Mouse (Mus musculus) liver, adult 2 months (tissue): Measurements from ENCODE around the gene Ifrd1.
A peak's percentile ranks its signal among the peaks of the same experiment; 100 is the strongest.

Source experiments
- CTCF ChIP-seq: fragments of 200-500 bp; IDR thresholded peaks from 2 replicates; pipeline ENCODE4 v1.5.1; 2011; ENCODE audit warnings: low read depth, low read length, control low read depth
- POLR2A ChIP-seq: fragments of 200-500 bp; IDR thresholded peaks from 2 replicates; pipeline ENCODE4 v1.6.1; 2011; ENCODE audit warnings: low read length, control low read depth; ENCODE audit not compliant: insufficient read depth; ENCODE audit errors: extremely low read depth

- TF ChIP-seq CTCF, result peak; percentile 99
- TF ChIP-seq POLR2A, result no peak
Measured at GRCm38 (mm10) chr12:40257226-40257625, 8.9 kb upstream of the Ifrd1 start.
